Mouse (Mus musculus) liver, adult 2 months (tissue): Measurements from ENCODE around the gene Slc41a3. TPM values are rescaled to one million over a fixed set of nuclear protein-coding genes. Genes with fewer than 3 reads are reported as not detected.

Experiments
- DNase-seq: peaks from one replicate; pipeline ENCODE4 v3.0.0-alpha.2; 2011; ENCODE audit warnings: low read depth, low spot score; ENCODE audit errors: extremely low read depth
- H3K27ac ChIP-seq: fragments of 200-500 bp; replicated peaks from 2 replicates; pipeline ENCODE4 v1.5.1; 2012; ENCODE audit warnings: low read depth, mild to moderate bottlenecking, control low read depth, inconsistent platforms, low read length; ENCODE audit not compliant: insufficient read depth
- H3K27me3 ChIP-seq: fragments of 200-500 bp; 2 replicates; pipeline ENCODE4 v1.6.1; 2012; ENCODE audit warnings: mild to moderate bottlenecking, moderate library complexity, low read length, inconsistent platforms; ENCODE audit not compliant: control insufficient read depth, insufficient read depth
- H3K36me3 ChIP-seq: fragments of 200-500 bp; 2 replicates; pipeline ENCODE4 v1.6.1; 2012; ENCODE audit warnings: low read length, inconsistent platforms; ENCODE audit not compliant: control insufficient read depth, insufficient read depth
- H3K4me1 ChIP-seq: fragments of 200-500 bp; 2 replicates; pipeline ENCODE4 v1.6.1; 2011; ENCODE audit warnings: low read length; ENCODE audit not compliant: control insufficient read depth, insufficient read depth
- H3K4me3 ChIP-seq: fragments of 200-500 bp; 2 replicates; pipeline ENCODE4 v1.5.1; 2011; ENCODE audit warnings: low read depth, mild to moderate bottlenecking, control low read depth, low read length, moderate library complexity; ENCODE audit not compliant: insufficient read depth
- H3K79me2 ChIP-seq: fragments of 200-500 bp; 2 replicates; pipeline ENCODE4 v1.6.1; 2012; ENCODE audit warnings: inconsistent platforms, mild to moderate bottlenecking, low read length, moderate library complexity; ENCODE audit not compliant: control insufficient read depth, insufficient read depth
- H3K9ac ChIP-seq: fragments of 200-500 bp; 2 replicates; pipeline ENCODE4 v1.6.1; 2012; ENCODE audit warnings: low read depth, mild to moderate bottlenecking, control low read depth, inconsistent platforms, low read length
- CTCF ChIP-seq: fragments of 200-500 bp; IDR thresholded peaks from 2 replicates; pipeline ENCODE4 v1.5.1; 2011; ENCODE audit warnings: low read depth, low read length, control low read depth
- POLR2A ChIP-seq: fragments of 200-500 bp; IDR thresholded peaks from 2 replicates; pipeline ENCODE4 v1.6.1; 2011; ENCODE audit warnings: low read length, control low read depth; ENCODE audit not compliant: insufficient read depth; ENCODE audit errors: extremely low read depth
- WGBS: fragments of 180-500 bp; shearing (Covaris S2); methylation state at CpG from one replicate; pipeline ENCODE4 v1.1.7; 2018; 5-methylcytosine and 5-hydroxymethylcytosine counted together
- polyA plus RNA-seq: library from polyadenylated mRNA; depleted of rRNA; stranded (reverse); fragments of >200 nt; gene quantifications from 2 replicates; pipeline ENCODE4 v1.2.3, GENCODE M21; 2012
- total RNA-seq: library from RNA; depleted of rRNA; stranded (reverse); fragments of >200 nt; gene quantifications from 2 replicates; pipeline ENCODE4 v1.2.3, GENCODE M21; 2014

Slc41a3 gene
- total and polyA plus RNA-seq, 2 experiments: 1.1 to 1.5 TPM

DNA sequence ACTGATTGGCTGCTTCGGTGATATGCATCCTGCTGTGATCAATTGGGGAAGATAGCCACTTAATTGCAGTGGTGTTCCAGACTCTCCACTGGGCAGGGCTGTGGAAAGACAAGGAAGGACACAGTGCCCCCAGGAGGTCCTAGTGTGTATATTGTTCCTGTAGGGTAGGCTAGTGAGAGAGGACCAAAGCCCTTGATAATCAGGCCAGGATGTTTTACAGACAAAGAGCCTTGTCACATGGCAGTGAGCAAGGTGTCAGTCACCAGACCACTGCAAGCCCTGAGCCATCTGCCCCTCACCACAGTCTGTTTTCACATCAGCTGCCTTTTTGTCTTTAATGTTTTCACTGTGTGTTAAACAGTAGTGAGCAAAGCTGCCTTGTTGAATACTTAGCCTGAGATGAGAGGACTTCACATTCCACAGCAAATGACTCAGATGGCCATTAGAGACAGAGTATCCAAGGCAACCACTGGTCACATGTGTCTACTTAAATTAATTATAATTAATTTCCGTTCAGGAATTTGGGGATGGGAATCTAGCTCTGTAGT is 43.2 kb upstream of the Slc41a3 start:
- DNase-seq: no peak
- TF ChIP-seq CTCF (0 out of 2 replicates have a peak, but pooled peaks have one; percentile 6), POLR2A (no peak)
- Histone ChIP-seq H3K36me3 (peaks cover 78% of the 10 kb centered on the region), H3K27me3 (no peaks in the 10 kb centered on the region), H3K9ac (no peak overlapping the region), H3K79me2 (peaks cover 10% of the 10 kb centered on the region; the same call in 1 of the 2 replicates), H3K4me3 (no peak overlapping the region), H3K27ac (no peak overlapping the region), H3K4me1 (peaks cover 18% of the 10 kb centered on the region; the same call in 1 of the 2 replicates)
- WGBS: 64% methylated on average over 2 of the region's 2 CpGs

DNA sequence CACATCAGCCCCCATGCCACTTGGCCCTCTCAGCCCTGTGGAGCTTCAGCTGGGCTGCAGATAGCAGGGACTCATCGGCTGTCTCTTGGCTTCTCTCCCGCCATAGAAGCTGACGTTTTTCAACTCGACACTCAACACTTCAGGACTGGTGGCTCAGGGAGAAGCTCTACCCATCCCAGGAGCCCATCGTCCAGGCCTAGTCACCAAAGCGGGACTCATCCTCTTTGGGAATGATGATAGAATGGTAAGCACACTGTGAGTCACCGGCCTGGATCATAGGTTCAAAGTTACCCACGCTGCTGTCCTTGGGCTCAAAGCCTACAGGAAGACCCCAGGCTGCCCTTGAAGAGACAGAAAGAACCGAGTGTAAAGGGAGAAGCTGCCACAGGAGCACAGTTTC is 40.3 kb upstream of the Slc41a3 start:
- Histone ChIP-seq H3K4me1 (no peaks in the 10 kb centered on the region), H3K4me3 (no peak overlapping the region), H3K27ac (no peak overlapping the region), H3K9ac (no peak overlapping the region), H3K27me3 (no peaks in the 10 kb centered on the region), H3K79me2 (peaks cover 2% of the 10 kb centered on the region; the same call in 1 of the 2 replicates), H3K36me3 (peaks cover 77% of the 10 kb centered on the region)
- 83% methylated on average over 9 of the region's 9 CpGs for WGBS
- no peak for TF ChIP-seq POLR2A
- no peak for TF ChIP-seq CTCF
- no peak for DNase-seq

DNA sequence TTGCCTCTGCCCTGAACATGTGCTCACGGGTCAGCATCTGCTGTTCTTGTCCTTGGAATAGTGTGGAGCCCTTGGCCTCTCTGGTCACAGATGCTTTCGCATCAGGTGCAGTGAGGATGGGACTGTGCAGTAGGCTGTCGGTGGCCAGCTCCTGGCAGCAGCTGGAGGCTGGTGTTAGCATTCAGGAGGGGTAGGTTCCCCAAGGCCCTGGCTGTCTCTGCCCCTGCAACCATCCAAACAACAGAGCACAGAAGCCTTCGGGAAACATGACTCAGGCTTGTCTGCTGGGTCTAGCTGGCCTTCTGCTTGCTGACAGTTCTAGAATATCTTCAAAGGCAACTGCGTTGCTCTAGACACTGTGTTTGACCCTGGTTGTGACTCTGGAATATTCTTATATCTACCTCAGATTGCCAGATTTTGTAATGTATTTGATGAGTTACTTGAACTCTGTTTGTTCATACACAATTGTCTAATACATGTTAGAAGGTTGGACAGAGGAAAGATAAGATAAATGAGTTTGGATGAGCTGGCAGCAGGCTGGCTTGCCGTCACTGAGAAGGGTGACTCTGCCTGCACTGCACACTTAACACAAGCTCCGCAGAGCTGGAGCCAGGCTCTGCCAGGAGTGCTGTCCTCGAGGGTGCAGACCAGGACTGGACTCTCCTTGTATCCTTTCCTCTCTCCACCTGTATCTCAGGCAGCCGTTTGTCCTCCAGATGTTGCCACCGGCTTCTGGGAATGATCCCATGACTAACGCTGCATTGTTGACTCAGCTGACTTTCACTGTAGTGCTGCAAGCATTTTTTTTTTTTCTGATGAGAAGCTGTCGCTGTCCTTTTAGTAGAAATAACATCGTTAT is 38.9 kb upstream of the Slc41a3 start:
- no peak for DNase-seq
- Histone ChIP-seq H3K27me3 (no peaks in the 10 kb centered on the region), H3K4me3 (no peak overlapping the region), H3K4me1 (no peaks in the 10 kb centered on the region), H3K27ac (no peak overlapping the region), H3K9ac (no peak overlapping the region), H3K36me3 (peaks cover 75% of the 10 kb centered on the region), H3K79me2 (no peaks in the 10 kb centered on the region)
- TF ChIP-seq CTCF: no peak
- no peak for TF ChIP-seq POLR2A
- WGBS: 37% methylated on average over 13 of the region's 13 CpGs

DNA sequence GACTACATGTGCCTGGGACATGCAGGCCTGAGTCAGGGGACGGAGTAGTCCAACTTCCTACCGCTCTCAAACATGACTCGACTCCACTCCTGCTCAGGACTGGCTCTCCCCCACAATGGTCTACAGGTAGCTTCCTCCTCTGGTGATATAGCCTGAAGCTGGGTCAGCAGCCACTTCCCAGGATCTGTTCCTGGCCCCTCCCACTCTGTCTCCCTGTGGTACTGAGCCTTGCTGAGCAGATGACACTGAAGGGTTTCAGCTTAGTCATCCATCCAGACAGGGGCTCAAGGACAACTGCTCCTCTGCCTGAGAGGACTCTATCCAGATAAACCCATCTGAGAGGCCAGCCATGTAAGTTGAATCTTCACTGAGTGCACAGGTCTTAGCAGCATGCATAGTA is 37.0 kb upstream of the Slc41a3 start:
- peaks cover 68% of the 10 kb centered on the region for H3K36me3 ChIP-seq
- no peaks in the 10 kb centered on the region for H3K79me2 ChIP-seq
- no peak overlapping the region for H3K9ac ChIP-seq
- H3K4me1 ChIP-seq: no peaks in the 10 kb centered on the region
- no peak for TF ChIP-seq POLR2A
- no peak overlapping the region for H3K27ac ChIP-seq
- no peak overlapping the region for H3K4me3 ChIP-seq
- WGBS: 78% methylated on average over 3 of the region's 3 CpGs
- no peaks in the 10 kb centered on the region for H3K27me3 ChIP-seq
- DNase-seq: no peak

DNA sequence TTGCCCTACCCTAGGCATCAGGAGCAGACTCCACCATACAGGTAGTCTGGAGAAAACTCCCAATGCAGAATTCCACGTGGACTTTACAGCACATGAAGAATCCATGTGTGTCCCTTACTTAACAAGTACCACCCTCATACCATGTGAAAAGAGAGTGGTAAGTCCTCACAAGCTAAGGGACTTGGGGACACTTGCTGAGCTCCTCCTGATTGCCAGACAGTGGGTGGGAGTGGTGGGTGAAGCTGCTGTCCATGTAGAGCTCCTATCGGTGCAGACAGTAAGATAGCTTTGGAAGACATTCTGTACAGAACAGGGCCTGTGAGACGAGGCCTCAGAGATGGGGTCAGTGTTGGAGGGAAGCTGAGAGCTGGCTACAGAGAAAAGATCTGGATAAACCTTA is 36.6 kb upstream of the Slc41a3 start:
- H3K79me2 ChIP-seq: no peaks in the 10 kb centered on the region
- H3K4me3 ChIP-seq: no peak overlapping the region
- no peaks in the 10 kb centered on the region for H3K27me3 ChIP-seq
- DNase-seq: no peak
- H3K27ac ChIP-seq: no peak overlapping the region
- WGBS: 68% methylated on average over 3 of the region's 3 CpGs
- TF ChIP-seq CTCF (no peak), POLR2A (no peak)
- peaks cover 67% of the 10 kb centered on the region for H3K36me3 ChIP-seq
- H3K9ac ChIP-seq: no peak overlapping the region
- H3K4me1 ChIP-seq: no peaks in the 10 kb centered on the region

DNA sequence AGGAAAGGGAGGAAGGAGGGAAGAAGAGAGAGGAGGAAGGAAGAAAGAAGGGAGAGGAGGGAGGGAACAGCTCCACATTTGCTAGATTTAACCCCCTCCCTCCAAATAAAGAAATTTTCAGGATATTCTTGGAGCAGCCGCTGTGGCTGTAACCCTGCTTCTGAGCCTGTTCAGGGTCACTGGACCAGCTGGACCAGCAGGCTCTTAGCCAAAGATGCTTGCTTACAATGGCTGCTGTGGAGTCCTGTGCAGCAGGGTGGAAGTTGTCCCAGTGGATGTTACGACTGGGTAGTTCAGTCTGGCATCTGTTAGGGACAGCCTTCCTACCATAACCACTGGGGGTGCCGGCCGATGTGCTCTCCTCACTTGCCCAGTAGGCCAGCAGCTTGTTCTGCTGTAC is 35.8 kb upstream of the Slc41a3 start:
- Histone ChIP-seq H3K36me3 (peaks cover 64% of the 10 kb centered on the region), H3K9ac (no peak overlapping the region), H3K4me1 (no peaks in the 10 kb centered on the region), H3K79me2 (no peaks in the 10 kb centered on the region), H3K27me3 (no peaks in the 10 kb centered on the region), H3K27ac (no peak overlapping the region), H3K4me3 (no peak overlapping the region)
- DNase-seq: no peak
- WGBS: 67% methylated on average over 4 of the region's 4 CpGs
- TF ChIP-seq CTCF: no peak
- no peak for TF ChIP-seq POLR2A
